Mouse (Mus musculus) midbrain, embryonic 16.5 days (tissue): ENCODE data around the gene Nr2f1. TPM values are rescaled to one million over a fixed set of nuclear protein-coding genes. Genes with fewer than 3 reads are reported as not detected.
A peak's percentile ranks its signal among the peaks of the same experiment; 100 is the strongest.

ENCODE experiments used
- ATAC-seq: fragments of 200-750 bp; cut with Nextera tagmentation; 2 replicates; pipeline ENCODE4 v1.8.0; 2017; ENCODE audit warnings: moderate TSS enrichment
- H3K27ac ChIP-seq: fragments of 300-500 bp; sonication (generic); 2 replicates; pipeline ENCODE4 v1.5.1; 2014; ENCODE audit warnings: mild to moderate bottlenecking, low read length, mixed read lengths
- H3K27me3 ChIP-seq: fragments of 300-500 bp; sonication (generic); 2 replicates; pipeline ENCODE4 v1.6.1; 2014; ENCODE audit warnings: low read depth, low read length, mixed read lengths; ENCODE audit not compliant: control insufficient read depth, insufficient read depth
- H3K36me3 ChIP-seq: fragments of 300-500 bp; sonication (generic); 2 replicates; pipeline ENCODE4 v1.6.1; 2014; ENCODE audit warnings: mild to moderate bottlenecking, low read length, moderate library complexity, mixed read lengths; ENCODE audit not compliant: control insufficient read depth, insufficient read depth
- H3K4me1 ChIP-seq: fragments of 300-500 bp; sonication (generic); 2 replicates; pipeline ENCODE4 v1.6.1; 2014; ENCODE audit warnings: mild to moderate bottlenecking, low read length, mixed read lengths; ENCODE audit not compliant: control insufficient read depth, insufficient read depth
- H3K4me2 ChIP-seq: fragments of 300-500 bp; sonication (generic); 2 replicates; pipeline ENCODE4 v1.6.1; 2014; ENCODE audit warnings: mild to moderate bottlenecking, low read length, mixed read lengths
- H3K4me3 ChIP-seq: fragments of 300-500 bp; sonication (generic); 2 replicates; pipeline ENCODE4 v1.5.1; 2014; ENCODE audit warnings: low read depth, mild to moderate bottlenecking, low read length, moderate library complexity, mixed read lengths
- H3K9ac ChIP-seq: fragments of 300-500 bp; sonication (generic); 2 replicates; pipeline ENCODE4 v1.6.1; 2014; ENCODE audit warnings: low read depth, low read length, mixed read lengths
- H3K9me3 ChIP-seq: fragments of 300-500 bp; sonication (generic); replicated peaks from 2 replicates; pipeline ENCODE4 v1.6.1; 2014; ENCODE audit warnings: mild to moderate bottlenecking, low read length, mixed read lengths; ENCODE audit not compliant: control insufficient read depth, poor library complexity, severe bottlenecking
- WGBS: fragments of 180-500 bp; shearing (Covaris S2); extraction: QIAGEN DNeasy Blood & Tissue Kit; methylation state at CpG from one replicate; pipeline ENCODE4 v1.1.7; 2014; 5-methylcytosine and 5-hydroxymethylcytosine counted together
- polyA plus RNA-seq: library from polyadenylated mRNA; unstranded; fragments of >200 nt; fragmentation: Nextera tagmentation; extraction: Ambion mirVana; gene quantifications from 2 replicates; pipeline ENCODE4 v1.2.1, GENCODE M21; 2015

The Nr2f1 gene
- polyA plus RNA-seq, 1 experiment from 2014 or later = 46.0 TPM

DNA sequence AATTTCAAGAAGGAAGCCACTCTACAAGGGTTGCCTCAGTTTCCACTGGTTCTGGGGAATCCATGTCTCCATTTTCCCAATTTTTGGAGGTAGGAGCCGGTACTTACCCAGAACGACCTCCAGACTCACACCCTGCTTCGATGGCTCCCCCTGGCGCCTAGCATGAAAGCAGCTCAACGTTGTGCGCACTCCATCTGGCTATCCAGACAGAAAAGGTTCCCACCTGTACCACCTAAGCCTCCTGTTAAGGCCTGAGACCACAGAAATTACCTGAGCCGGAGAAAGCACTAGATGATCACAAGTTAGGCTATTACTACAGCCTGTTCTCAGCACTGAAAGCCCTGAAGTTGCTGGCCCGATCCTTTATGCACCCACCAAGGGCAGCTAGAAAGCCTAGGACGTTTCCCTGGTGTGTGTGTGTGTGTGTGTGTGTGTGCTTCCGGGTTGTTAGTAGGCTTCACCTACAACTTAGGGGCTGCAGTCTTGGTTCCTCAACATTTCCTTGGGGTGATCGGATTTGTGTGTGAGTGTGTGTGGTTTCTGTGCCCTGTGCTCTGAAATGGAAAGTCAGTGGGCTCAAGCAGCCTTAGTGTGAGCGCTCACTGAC lies 13.1 kb downstream of the Nr2f1 start:
- peaks cover 14% of the 10 kb centered on the region for H3K27me3 ChIP-seq
- peak overlapping the region; percentile 67 for H3K27ac ChIP-seq
- no peak overlapping the region for H3K4me3 ChIP-seq
- WGBS = 22% methylated on average over 12 of the region's 12 CpGs
- H3K4me2 ChIP-seq = no peak overlapping the region
- ATAC-seq = no peak
- H3K4me1 ChIP-seq = peaks cover 18% of the 10 kb centered on the region
- H3K36me3 ChIP-seq = peaks cover 5% of the 10 kb centered on the region; the same call in 1 of the 2 replicates
- no peak overlapping the region for H3K9ac ChIP-seq
- H3K9me3 ChIP-seq = no peaks in the 10 kb centered on the region

DNA sequence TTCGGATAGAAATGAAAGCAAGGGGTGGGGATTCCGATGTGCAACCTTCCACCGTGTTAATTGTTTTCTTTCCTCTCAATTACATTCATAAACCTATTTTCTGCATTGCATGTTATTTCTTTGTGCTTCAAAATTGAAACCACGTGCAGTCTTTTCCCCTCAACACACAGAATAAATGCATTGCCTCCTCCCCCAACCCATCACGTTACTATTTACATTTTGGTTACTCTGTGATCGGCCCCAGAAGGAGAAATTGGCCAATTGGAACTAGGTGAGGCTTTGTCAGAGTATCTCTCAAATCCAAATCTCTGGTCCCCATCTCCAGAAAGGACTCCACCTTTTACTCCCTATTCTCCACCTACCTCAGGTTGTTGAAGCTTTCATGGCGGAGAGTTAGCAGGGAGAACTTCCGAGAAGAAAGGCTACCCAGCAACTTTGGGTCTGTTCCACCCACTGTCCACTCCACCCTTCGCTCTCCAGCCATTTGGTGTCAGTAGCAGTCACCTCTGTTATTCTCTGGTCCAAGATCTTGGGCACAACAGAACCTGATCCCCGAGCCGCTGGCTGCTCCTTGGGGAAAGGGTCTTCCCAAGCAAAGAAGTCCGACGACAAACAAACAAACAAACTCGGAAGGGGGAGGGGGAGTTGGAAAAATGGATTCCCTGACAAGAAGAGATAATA lies 14.6 kb downstream of the Nr2f1 start:
- Histone ChIP-seq H3K9ac (peak overlapping the region; percentile 23), H3K36me3 (peaks cover 5% of the 10 kb centered on the region; the same call in 1 of the 2 replicates), H3K27me3 (peaks cover 14% of the 10 kb centered on the region), H3K4me3 (no peak overlapping the region), H3K4me1 (peaks cover 18% of the 10 kb centered on the region), H3K9me3 (no peaks in the 10 kb centered on the region), H3K4me2 (peak overlapping the region; percentile 32), H3K27ac (peak overlapping the region; percentile 72)
- 14% methylated on average over 14 of the region's 14 CpGs for WGBS
- ATAC-seq = no peak

DNA sequence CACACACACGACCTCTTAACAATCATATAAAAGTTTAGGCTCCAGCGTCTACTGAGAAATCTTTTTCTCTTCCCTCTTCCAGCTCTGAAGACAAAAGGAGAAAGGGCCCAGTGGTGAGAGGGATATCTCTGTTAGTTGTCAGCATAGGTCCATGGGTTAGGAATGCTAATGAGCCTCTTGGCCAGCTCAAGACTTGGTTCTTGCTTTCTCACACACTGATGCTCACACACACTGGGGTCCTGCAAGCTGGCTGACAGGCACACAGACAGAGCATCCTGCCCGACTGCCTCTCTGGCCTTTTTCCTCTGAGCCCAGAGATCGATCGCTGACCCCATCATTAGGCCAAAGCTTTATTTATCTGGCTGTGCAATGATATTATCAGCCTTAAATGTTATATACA lies 15.6 kb downstream of the Nr2f1 start:
- Histone ChIP-seq H3K4me3 (no peak overlapping the region), H3K27ac (peak overlapping the region; percentile 72), H3K9me3 (no peaks in the 10 kb centered on the region), H3K4me1 (peaks cover 20% of the 10 kb centered on the region), H3K36me3 (no peaks in the 10 kb centered on the region), H3K27me3 (peaks cover 14% of the 10 kb centered on the region), H3K4me2 (peak overlapping the region; percentile 26), H3K9ac (no peak overlapping the region; the same call in 1 of the 2 replicates)
- 12% methylated on average over 5 of the region's 5 CpGs for WGBS
- ATAC-seq = peak; percentile 29; the same call in 1 of the 2 replicates

- Histone ChIP-seq H3K27ac (peak overlapping the region; percentile 82), H3K36me3 (no peaks in the 10 kb centered on the region), H3K4me3 (no peak overlapping the region), H3K27me3 (peaks cover 15% of the 10 kb centered on the region), H3K9ac (no peak overlapping the region), H3K9me3 (no peaks in the 10 kb centered on the region), H3K4me1 (peaks cover 20% of the 10 kb centered on the region), H3K4me2 (peak overlapping the region; percentile 71; the same call in 1 of the 2 replicates)
- no peak for ATAC-seq
- WGBS = 8% methylated on average over 5 of the region's 5 CpGs
Measured at GRCm38 (mm10) chr13:78183004-78183403, 16.6 kb downstream of the Nr2f1 start.

- peaks cover 20% of the 10 kb centered on the region for H3K4me1 ChIP-seq
- H3K4me2 ChIP-seq = peak overlapping the region; percentile 71
- H3K36me3 ChIP-seq = no peaks in the 10 kb centered on the region
- H3K9ac ChIP-seq = peak overlapping the region; percentile 59; the same call in 1 of the 2 replicates
- H3K4me3 ChIP-seq = peak overlapping the region; percentile 38
- H3K27me3 ChIP-seq = peaks cover 13% of the 10 kb centered on the region
- ATAC-seq = peak; percentile 61
- H3K9me3 ChIP-seq = no peaks in the 10 kb centered on the region
- peak overlapping the region; percentile 82 for H3K27ac ChIP-seq
- 4% methylated on average over 14 of the region's 14 CpGs for WGBS
Measured at GRCm38 (mm10) chr13:78181930-78182558, 17.5 kb downstream of the Nr2f1 start.

GRCm38 (mm10) chr13:78181071-78181929 lies 18.3 kb downstream of the Nr2f1 start:
- peaks cover 11% of the 10 kb centered on the region for H3K27me3 ChIP-seq

GRCm38 (mm10) chr13:78180261-78180660 lies 19.3 kb downstream of the Nr2f1 start:
- H3K4me3 ChIP-seq = no peak overlapping the region
- ATAC-seq = no peak
- H3K4me1 ChIP-seq = peaks cover 17% of the 10 kb centered on the region
- 40% methylated on average over 3 of the region's 3 CpGs for WGBS
- peak overlapping the region; percentile 64; the same call in 1 of the 2 replicates for H3K4me2 ChIP-seq
- H3K27me3 ChIP-seq = peaks cover 11% of the 10 kb centered on the region
- no peaks in the 10 kb centered on the region for H3K36me3 ChIP-seq
- H3K9ac ChIP-seq = no peak overlapping the region
- H3K27ac ChIP-seq = peak overlapping the region; percentile 82
- no peaks in the 10 kb centered on the region for H3K9me3 ChIP-seq

More at GRCm38 (mm10) chr13:78181071-78181929, 18.3 kb downstream of the Nr2f1 start:
- peaks cover 18% of the 10 kb centered on the region for H3K4me1 ChIP-seq
- WGBS = under 1% methylated on average over 43 of the region's 44 CpGs
- H3K4me3 ChIP-seq = peak overlapping the region; percentile 38
- no peaks in the 10 kb centered on the region for H3K9me3 ChIP-seq
- peak overlapping the region; percentile 71 for H3K4me2 ChIP-seq
- ATAC-seq = peak; percentile 44
- no peaks in the 10 kb centered on the region for H3K36me3 ChIP-seq
- H3K27ac ChIP-seq = peak overlapping the region; percentile 82
- peak overlapping the region; percentile 59; the same call in 1 of the 2 replicates for H3K9ac ChIP-seq

DNA sequence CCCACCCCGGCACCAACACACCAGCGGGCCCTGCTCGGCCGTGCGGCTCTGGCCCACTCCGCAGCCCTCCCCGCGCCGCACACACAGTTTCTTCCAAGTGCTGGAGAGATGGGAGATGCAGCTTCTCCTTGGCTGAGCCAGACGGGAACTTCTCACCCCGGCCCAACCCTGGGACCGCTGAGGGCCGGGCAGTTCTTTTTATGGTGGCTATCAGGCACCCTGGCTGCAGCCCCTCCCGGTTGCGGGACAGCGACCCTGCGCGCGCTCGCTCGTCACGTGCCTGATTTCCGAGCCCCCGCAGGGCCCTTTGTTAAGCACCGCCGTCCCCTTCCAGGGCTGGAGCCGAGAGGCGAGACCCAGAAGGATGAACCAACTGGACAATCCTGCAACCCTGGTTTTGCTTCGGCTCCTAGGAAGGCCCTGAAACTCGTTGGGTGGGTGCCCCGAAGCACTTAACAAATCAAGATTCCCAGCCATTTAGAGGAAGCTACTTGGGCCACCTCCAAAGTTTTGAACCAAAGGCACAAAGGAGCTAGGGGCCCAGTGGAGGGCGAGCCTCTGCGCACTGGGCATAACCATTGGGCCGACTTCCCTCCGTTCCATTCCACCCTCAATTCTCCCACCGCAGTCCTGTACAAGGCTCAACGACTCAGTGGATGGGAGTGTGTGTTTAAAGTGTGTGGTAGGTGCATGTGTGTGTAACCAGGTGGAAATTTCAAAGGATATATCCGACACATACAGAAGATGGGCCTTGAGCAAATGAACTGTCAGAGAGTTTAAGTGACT lies 20.1 kb downstream of the Nr2f1 start:
- H3K27me3 ChIP-seq = peaks cover 12% of the 10 kb centered on the region
- under 1% methylated on average over 38 of the region's 38 CpGs for WGBS

More for the DNA sequence above, 20.1 kb downstream of the Nr2f1 start:
- no peaks in the 10 kb centered on the region for H3K9me3 ChIP-seq
- H3K4me2 ChIP-seq = peak overlapping the region; percentile 64
- peak overlapping the region; percentile 82 for H3K27ac ChIP-seq
- H3K4me1 ChIP-seq = peaks cover 15% of the 10 kb centered on the region
- ATAC-seq = peak; percentile 55
- peak overlapping the region; percentile 64 for H3K9ac ChIP-seq
- peak overlapping the region; percentile 41 for H3K4me3 ChIP-seq
- H3K36me3 ChIP-seq = no peaks in the 10 kb centered on the region
